Mouse (Mus musculus) midbrain, embryonic 15.5 days (tissue): ENCODE data around the gene Evc. TPM values are rescaled to one million over a fixed set of nuclear protein-coding genes. Genes with fewer than 3 reads are reported as not detected.

Source experiments
- ATAC-seq: fragments of 200-750 bp; cut with Nextera tagmentation; replicated peaks from 2 replicates; pipeline ENCODE4 v1.8.0; 2017; ENCODE audit warnings: moderate TSS enrichment
- H3K27ac ChIP-seq: fragments of 300-500 bp; sonication (generic); 2 replicates; pipeline ENCODE4 v1.5.1; 2015; ENCODE audit warnings: mild to moderate bottlenecking, inconsistent platforms
- H3K27me3 ChIP-seq: fragments of 300-500 bp; sonication (generic); replicated peaks from 2 replicates; pipeline ENCODE4 v1.6.1; 2015; ENCODE audit warnings: inconsistent platforms
- H3K36me3 ChIP-seq: fragments of 300-500 bp; sonication (generic); replicated peaks from 2 replicates; pipeline ENCODE4 v1.6.1; 2015; ENCODE audit warnings: inconsistent platforms
- H3K4me1 ChIP-seq: fragments of 300-500 bp; sonication (generic); 2 replicates; pipeline ENCODE4 v1.6.1; 2015; ENCODE audit warnings: inconsistent platforms
- H3K4me2 ChIP-seq: fragments of 300-500 bp; sonication (generic); 2 replicates; pipeline ENCODE4 v1.6.1; 2015; ENCODE audit warnings: inconsistent platforms, mild to moderate bottlenecking, moderate library complexity
- H3K4me3 ChIP-seq: fragments of 300-500 bp; sonication (generic); 2 replicates; pipeline ENCODE4 v1.5.1; 2015; ENCODE audit warnings: mild to moderate bottlenecking, inconsistent platforms
- H3K9ac ChIP-seq: fragments of 300-500 bp; sonication (generic); 2 replicates; pipeline ENCODE4 v1.6.1; 2015; ENCODE audit warnings: mild to moderate bottlenecking, inconsistent platforms
- H3K9me3 ChIP-seq: fragments of 300-500 bp; sonication (generic); 2 replicates; pipeline ENCODE4 v1.6.1; 2016; ENCODE audit warnings: inconsistent platforms
- WGBS: fragments of 180-500 bp; shearing (Covaris S2); methylation state at CpG from one replicate; pipeline ENCODE4 v1.1.7; 2015; ENCODE audit warnings: mixed read lengths; 5-methylcytosine and 5-hydroxymethylcytosine counted together
- polyA plus RNA-seq: library from polyadenylated mRNA; unstranded; fragments of >200 nt; fragmentation: Nextera tagmentation; extraction: Ambion mirVana; gene quantifications from 2 replicates; pipeline ENCODE4 v1.2.1, GENCODE M21; 2015

The Evc gene
- polyA plus RNA-seq, 1 experiment from 2014 or later: 4.4 TPM

DNA sequence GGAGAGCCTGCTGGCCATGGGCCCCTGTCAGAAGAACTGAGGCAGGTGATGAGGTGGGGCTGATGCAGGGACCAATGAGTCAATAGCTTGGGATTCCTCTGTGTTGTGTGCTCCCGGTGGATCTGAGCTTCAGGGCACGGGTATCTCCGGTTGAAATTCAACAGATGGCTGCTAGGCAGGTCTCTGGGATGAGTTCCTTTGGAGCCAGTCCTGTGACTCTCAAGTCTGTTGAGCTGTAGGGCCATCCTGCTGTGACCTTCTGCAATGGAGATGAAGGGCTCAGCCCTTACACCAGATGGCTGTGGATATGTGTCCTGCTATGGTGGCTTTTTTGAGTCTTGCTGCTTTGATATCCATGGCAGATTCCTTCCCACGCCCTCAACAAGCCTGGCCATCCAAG, 89.2 kb downstream of the Evc start:
- no peak for ATAC-seq
- H3K27me3 ChIP-seq: no peaks in the 10 kb centered on the region
- H3K36me3 ChIP-seq: no peaks in the 10 kb centered on the region; the same call in 1 of the 2 replicates
- peak overlapping the region; percentile 88 for H3K4me2 ChIP-seq
- WGBS: 21% methylated on average over 4 of the region's 4 CpGs
- H3K9me3 ChIP-seq: no peaks in the 10 kb centered on the region
- H3K27ac ChIP-seq: peak overlapping the region; percentile 98
- H3K4me3 ChIP-seq: peak overlapping the region; percentile 85
- H3K4me1 ChIP-seq: peaks cover 82% of the 10 kb centered on the region
- peak overlapping the region; percentile 61 for H3K9ac ChIP-seq

DNA sequence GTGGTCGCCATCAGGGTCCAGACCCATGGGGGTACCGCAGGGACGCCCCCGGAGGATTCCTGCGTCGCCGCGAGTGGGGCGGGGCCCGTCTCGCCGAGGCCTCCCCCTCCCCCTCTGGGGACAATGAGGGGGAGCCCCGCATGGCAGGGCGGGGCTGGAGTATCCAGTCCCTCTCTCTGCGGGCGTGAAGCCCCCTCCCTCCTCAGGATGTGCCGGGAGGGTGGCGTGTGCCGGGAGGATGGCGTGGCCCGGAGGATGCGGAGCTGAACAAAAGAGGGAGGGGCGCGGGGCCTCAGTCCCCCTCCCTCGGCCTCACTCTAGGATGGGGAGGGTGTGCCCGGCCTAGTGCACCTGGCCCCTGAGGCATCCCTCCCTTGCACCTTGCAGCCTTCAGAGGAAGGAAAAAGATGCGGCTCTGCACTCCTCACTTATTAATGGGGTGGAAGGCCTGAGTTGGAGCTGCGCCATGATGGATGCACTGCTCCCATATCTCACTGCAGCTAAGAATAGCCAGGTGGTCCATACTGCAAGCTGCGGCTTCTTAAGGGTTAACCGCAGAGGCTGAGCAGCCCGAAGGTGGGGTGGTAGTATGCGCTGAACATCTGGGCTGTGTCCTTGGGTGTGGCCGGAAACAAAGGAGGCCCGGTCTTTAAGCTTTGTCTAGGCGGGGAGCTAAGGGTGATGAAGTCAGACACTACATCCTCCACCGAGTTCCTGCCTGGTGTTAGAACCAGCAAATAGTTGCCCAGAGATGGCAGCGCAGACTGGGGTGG, 90.4 kb downstream of the Evc start:
- Histone ChIP-seq H3K36me3 (no peaks in the 10 kb centered on the region), H3K4me2 (peak overlapping the region; percentile 88), H3K4me1 (peaks cover 77% of the 10 kb centered on the region), H3K9me3 (no peaks in the 10 kb centered on the region), H3K9ac (peak overlapping the region; percentile 89), H3K27me3 (no peaks in the 10 kb centered on the region), H3K27ac (peak overlapping the region; percentile 98), H3K4me3 (peak overlapping the region; percentile 85)
- WGBS: under 1% methylated on average over 29 of the region's 37 CpGs
- peak; percentile 34 for ATAC-seq

DNA sequence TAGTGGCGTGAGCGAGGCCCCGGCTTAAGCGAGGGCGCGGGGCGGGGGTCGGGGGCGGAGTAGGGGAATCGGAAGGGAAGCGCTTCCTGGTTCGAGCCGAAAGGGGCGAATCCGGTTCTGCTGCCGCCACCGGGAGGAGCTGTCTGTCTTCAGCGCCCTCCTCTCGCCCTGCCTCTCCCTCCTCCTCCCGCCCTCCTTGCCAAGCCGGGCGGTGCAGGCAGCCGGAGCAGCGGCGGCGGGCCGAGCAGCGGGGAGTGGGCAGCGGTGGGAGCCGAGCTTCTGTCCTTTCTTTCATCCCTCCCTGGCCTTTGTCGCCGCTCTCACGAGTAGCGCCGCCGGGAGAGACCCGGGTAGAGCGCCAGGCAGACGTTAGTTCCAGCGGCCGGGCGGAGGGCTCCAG, 91.0 kb downstream of the Evc start:
- peak; percentile 67 for ATAC-seq
- Histone ChIP-seq H3K4me1 (peaks cover 75% of the 10 kb centered on the region), H3K9me3 (no peaks in the 10 kb centered on the region), H3K27ac (peak overlapping the region; percentile 98), H3K4me2 (peak overlapping the region; percentile 88), H3K9ac (peak overlapping the region; percentile 89), H3K27me3 (no peaks in the 10 kb centered on the region), H3K36me3 (no peaks in the 10 kb centered on the region), H3K4me3 (peak overlapping the region; percentile 85)
- WGBS: under 1% methylated on average over 41 of the region's 42 CpGs

DNA sequence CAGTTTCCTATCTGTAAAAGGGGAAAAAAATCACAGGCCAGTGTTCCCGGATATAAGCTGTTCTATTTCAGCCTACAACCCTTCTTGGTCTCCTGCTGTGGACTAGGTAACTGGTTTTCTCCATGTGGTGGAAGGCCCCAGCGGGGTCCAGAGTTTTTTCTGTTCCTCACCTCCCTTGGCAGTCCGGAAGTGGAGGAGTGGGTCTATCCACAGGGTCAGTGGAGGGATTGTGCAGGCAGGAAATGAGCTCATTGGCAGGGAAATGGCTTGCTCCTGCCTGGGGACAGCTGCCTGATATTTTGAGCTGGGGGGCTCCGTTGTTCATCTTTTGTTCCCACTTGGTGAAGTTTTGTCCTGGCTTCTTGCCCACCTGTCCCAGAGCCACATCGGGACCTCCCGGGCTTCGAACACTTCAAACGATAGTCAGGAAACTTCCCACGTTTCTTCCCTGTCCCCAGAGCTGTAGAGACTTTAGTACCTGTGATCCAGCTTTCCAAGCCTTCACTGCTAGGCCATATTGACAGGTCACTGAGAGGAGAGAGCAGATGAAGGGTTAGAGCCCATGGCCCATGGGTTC, 91.9 kb downstream of the Evc start:
- no peak for ATAC-seq
- peak overlapping the region; percentile 98 for H3K27ac ChIP-seq
- peak overlapping the region; percentile 88 for H3K4me2 ChIP-seq
- H3K9me3 ChIP-seq: no peaks in the 10 kb centered on the region
- H3K4me3 ChIP-seq: peak overlapping the region; percentile 85
- 43% methylated on average over 9 of the region's 9 CpGs for WGBS
- peak overlapping the region; percentile 89 for H3K9ac ChIP-seq
- no peaks in the 10 kb centered on the region for H3K36me3 ChIP-seq
- no peaks in the 10 kb centered on the region for H3K27me3 ChIP-seq
- peaks cover 66% of the 10 kb centered on the region for H3K4me1 ChIP-seq

DNA sequence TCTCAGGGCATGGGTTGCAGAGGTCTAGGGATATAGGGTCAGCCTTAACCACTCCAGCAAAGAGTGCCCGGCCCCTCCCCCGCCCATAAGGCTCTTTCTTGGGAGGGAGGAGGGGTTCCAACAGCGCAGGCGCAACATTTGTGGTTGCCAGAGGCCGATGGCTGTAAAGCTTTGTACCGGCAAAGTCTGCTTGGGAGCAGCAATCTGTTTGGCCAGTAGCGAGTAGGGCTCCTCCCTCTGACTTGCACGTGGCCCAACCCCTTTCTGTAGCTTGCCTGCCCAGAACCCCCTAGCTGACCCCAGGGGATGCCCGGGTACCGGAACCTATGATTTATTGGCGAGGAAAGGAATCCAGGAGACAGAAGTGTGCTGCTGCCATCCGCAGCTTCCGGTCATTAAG, 92.5 kb downstream of the Evc start:
- peak; percentile 24 for ATAC-seq
- peak overlapping the region; percentile 88 for H3K4me2 ChIP-seq
- H3K36me3 ChIP-seq: no peaks in the 10 kb centered on the region
- peak overlapping the region; percentile 98 for H3K27ac ChIP-seq
- no peaks in the 10 kb centered on the region for H3K9me3 ChIP-seq
- 0 out of 2 replicates have a peak, but pooled peaks cover 3% of the 10 kb centered on the region for H3K27me3 ChIP-seq
- H3K9ac ChIP-seq: peak overlapping the region; percentile 89
- H3K4me3 ChIP-seq: peak overlapping the region; percentile 85
- H3K4me1 ChIP-seq: peaks cover 60% of the 10 kb centered on the region
- WGBS: 1% methylated on average over 13 of the region's 13 CpGs

DNA sequence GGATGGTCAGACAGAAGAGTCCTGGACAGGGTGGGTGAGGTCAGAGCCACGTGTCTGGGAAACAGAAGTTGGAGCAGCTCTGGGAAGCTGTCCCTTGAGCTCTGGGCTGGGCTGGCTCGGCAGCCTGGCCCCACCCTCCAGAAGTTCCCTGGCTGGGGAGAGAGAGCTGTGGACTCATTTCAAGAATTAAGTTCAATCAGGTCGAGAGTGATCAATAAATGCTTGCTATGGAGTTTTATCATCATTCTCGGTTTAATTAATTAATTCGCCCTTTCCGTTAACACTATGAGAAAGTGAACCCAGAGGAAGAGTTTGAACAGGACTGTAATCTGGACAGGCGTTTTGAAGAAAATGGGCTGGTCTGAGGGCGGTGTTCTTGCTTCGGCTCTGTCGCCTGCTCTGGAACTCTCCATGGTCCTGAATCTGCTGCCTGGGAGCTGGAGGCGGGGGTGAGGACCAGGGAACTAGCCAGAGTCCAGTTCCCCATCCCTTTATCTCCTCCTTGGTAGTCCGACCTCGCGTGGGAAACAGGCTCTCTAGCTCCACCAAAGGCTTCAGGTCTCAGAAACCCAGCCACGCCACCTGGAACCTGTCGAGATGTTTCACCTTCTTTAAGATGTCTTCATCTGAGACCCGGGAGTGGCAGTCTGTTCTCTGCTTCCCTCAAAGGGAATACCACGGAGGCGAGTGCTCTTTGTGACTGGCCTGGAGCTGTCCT, 93.4 kb downstream of the Evc start:
- Histone ChIP-seq H3K4me3 (peak overlapping the region; percentile 85), H3K36me3 (no peaks in the 10 kb centered on the region), H3K27me3 (0 out of 2 replicates have a peak, but pooled peaks cover 3% of the 10 kb centered on the region), H3K4me2 (peak overlapping the region; percentile 88), H3K9me3 (no peaks in the 10 kb centered on the region), H3K27ac (peak overlapping the region; percentile 98), H3K4me1 (peaks cover 52% of the 10 kb centered on the region), H3K9ac (peak overlapping the region; percentile 89)
- no peak for ATAC-seq
- 2% methylated on average over 19 of the region's 19 CpGs for WGBS

DNA sequence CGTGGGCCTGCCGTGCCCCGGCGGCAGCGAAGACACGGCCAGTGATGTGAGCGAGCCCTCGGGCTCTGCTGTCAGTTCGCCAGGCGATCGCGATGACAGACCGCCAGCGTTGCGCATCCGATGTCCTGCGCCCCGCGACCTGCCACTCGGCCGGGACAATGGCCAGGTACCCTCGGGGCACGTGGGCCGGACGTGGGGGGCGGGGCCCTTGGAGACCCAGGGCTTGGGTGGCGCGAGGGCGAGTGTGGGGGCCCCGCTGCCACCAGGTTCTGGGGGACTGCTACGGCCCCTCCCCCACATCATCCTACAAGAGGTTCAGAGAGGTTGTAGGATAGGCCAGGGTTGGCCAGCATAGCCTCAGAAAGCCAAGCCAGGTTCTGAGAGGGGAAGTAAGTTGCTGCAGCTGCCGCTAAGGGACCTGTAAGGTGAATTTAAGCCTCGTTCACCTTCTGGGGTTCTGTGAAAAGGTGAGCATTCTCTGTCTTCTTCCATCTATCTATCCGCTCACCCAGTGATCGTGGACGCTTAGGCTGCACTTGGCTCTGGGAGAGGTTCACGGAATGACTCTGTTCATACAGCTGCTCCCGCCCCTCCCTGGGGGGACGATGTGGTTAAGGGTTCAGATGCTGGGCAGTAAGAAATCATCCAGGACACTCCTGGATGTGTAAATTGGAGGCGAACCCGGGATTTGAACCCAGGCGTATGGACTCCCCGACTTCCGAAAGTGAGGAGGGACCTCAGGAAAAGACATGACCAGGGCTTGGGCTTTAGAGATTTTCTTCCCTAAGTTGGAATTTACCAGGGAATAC, 94.1 kb downstream of the Evc start:
- no peak for ATAC-seq
- Histone ChIP-seq H3K27ac (peak overlapping the region; percentile 98), H3K4me2 (peak overlapping the region; percentile 88), H3K9ac (peak overlapping the region; percentile 89), H3K36me3 (no peaks in the 10 kb centered on the region), H3K27me3 (0 out of 2 replicates have a peak, but pooled peaks cover 3% of the 10 kb centered on the region), H3K4me1 (peaks cover 44% of the 10 kb centered on the region), H3K4me3 (peak overlapping the region; percentile 85), H3K9me3 (no peaks in the 10 kb centered on the region)
- WGBS: 10% methylated on average over 44 of the region's 44 CpGs

DNA sequence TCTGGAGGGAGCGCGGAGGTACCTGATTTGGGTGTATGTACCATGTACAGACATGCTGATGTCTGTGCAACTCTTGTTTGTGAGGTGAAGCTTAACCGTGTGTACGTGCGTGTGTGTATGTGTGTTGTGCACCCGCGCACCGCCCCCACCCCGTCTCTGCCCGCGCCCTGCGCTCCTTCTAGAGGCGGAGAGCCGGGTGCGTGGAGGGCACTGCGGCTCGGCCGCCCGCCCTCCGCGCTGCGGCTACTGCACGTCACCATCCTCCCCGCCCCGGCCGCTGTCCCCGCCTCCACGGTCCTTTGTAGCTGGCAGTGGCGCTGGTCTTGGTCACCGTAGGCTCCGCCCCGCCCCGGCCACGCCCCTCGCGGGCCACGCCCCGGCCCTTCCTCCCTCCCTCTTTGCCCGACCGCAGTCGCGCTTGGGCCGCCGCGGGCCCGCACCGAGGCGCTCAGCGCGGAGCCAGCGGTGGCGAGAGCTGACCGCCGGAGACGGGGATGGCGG, 95.0 kb downstream of the Evc start, which contains the start of gene Crmp1:
Gene Crmp1 (plus strand): TSS at position 290 of the 501 bp plus-strand sequence.
- 1% methylated on average over 52 of the region's 56 CpGs for WGBS
- peak; percentile 82 for ATAC-seq
- H3K9me3 ChIP-seq: no peaks in the 10 kb centered on the region

DNA sequence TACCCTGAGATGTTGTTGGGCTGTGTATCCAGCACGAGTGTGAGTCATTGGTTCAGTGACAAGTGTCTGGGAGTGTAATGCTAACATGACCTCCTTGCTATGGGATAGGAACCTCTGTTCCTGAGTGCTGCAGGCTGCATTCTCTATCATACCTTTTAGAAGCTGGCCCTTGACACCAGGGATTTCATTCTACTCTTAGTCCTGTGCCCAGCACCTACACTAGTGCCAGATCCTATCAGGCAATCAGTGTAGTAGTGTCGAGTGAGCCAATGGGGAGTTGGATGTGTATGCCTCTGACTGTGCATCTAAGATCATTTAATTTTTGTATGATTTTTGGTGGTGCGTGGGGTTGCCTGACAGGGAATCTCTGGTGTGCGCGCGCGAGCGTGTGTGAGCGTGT, 95.5 kb downstream of the Evc start:
- Histone ChIP-seq H3K4me3 (peak overlapping the region; percentile 85), H3K4me2 (peak overlapping the region; percentile 88), H3K27ac (peak overlapping the region; percentile 81), H3K9me3 (no peaks in the 10 kb centered on the region), H3K4me1 (peaks cover 43% of the 10 kb centered on the region), H3K9ac (peak overlapping the region; percentile 89), H3K36me3 (no peaks in the 10 kb centered on the region), H3K27me3 (0 out of 2 replicates have a peak, but pooled peaks cover 3% of the 10 kb centered on the region)
- ATAC-seq: peak; percentile 10
- 8% methylated on average over 9 of the region's 9 CpGs for WGBS

More for the DNA sequence above, 95.0 kb downstream of the Evc start, which contains the start of gene Crmp1:
- Histone ChIP-seq H3K27ac (peak within 1 kb of the TSS; percentile 81), H3K4me2 (peak within 1 kb of the TSS; percentile 88), H3K4me1 (peaks cover 43% of the 10 kb centered on the region), H3K27me3 (0 out of 2 replicates have a peak, but pooled peaks cover 3% of the 10 kb centered on the region), H3K9ac (peak within 1 kb of the TSS; percentile 89), H3K4me3 (peak within 1 kb of the TSS; percentile 85), H3K36me3 (no peaks in the 10 kb centered on the region)

DNA sequence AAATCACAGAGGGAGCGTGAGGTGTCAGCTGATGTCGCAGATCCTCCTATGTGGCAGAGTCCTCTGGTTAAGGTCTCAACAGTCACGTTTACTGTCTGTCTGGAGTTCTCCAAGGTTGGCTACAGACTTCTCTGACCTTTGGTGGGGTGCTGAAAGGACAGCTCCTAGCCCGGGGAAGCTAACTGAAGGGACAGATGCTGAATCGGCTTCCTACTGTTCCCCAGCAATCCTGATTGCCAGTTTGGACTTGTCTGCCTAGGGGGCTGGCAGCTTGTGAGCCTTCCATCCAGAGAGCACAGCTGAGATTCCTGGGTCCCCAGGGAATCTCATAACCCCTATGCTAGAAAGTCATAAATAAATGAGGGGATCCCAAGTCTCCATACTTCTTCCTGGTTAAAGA, 96.1 kb downstream of the Evc start:
- H3K9ac ChIP-seq: no peak overlapping the region
- no peak overlapping the region for H3K27ac ChIP-seq
- ATAC-seq: no peak
- 0 out of 2 replicates have a peak, but pooled peaks cover 3% of the 10 kb centered on the region for H3K27me3 ChIP-seq
- no peak overlapping the region for H3K4me2 ChIP-seq
- H3K9me3 ChIP-seq: no peaks in the 10 kb centered on the region
- peaks cover 43% of the 10 kb centered on the region for H3K4me1 ChIP-seq
- H3K36me3 ChIP-seq: no peaks in the 10 kb centered on the region
- H3K4me3 ChIP-seq: no peak overlapping the region
- WGBS: 6% methylated on average over 5 of the region's 5 CpGs
